Mouse (Mus musculus) ovary, adult 18-20 months (tissue): ENCODE results near the gene Hmgcll1.

Source experiments
- DNase-seq: peaks from one replicate; pipeline ENCODE4 v3.0.0; 2022; ENCODE audit warnings: low spot score, mixed read lengths

The Hmgcll1 gene

DNA sequence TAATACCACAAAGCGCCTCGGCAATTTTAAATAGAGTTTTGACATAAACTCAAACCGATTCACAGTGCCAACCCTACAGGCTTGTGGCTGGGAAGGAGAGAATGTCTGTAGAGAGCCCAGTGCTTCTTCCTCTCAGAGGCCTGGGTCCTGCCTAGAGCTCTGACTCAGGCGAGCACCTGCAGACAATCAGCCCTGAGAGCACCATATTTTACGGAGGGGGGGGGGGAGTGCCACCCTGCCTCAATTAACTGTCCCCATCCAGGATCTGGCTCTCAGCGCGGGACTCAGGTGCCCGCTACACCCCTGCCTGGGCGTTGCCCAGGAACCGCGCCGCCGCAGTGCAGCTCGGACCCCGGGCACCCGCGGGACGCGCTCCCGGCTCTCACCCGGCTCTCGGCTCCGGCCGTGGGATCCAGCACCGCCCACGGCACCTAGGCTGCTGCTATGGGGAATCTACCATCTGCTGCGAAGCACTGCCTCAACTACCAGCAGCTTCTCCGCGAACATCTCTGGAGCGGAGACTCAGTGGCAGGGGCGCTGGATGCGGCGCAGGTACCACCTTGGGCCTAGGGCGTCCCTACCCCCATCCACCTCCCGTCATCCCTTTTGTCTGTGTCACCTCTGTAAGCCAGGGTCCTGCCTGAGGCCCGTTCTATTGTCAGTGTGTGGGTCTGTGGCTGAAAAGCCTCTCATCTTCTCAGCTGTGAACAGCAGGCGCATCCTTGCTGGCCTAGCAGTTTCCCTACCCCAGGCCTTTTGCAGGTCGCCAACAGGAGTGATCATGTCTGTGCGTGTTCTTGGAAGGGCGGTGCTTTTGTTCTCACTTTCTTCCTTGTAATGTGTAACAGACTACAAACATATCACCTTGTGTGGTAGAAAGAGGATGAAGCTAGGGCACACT, at the start of gene Hmgcll1:
Gene Hmgcll1, plus strand, starts transcription at position 225 of the 901 bp plus-strand sequence.
- no peak for DNase-seq

- no peak for DNase-seq
These were observed 34.6 kb upstream of the Hmgcll1 start for GRCm38 (mm10) chr9:75980097-75980496.

DNA sequence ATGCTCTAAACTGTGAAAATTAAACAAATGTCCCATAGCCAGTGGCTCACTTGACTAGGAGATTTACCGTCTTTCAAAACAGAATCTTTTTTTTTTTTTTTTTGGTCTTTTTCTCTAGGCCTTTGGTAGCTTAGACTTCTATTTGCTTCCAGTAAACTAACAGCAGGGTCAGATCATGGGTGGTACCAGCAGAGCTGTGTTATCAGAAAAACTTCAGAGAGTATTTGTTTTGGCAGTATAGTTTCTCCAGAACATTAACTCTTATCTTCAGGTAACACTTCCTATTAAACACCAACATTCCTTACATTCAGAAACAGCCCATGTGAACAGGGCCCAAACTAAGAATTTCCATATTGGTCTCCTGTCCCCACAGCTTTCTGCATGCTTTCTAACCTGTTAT, 33.5 kb upstream of the Hmgcll1 start:
- no peak for DNase-seq

- DNase-seq = no peak
These were observed 25.2 kb upstream of the Hmgcll1 start for GRCm38 (mm10) chr9:75989491-75989890.

DNA sequence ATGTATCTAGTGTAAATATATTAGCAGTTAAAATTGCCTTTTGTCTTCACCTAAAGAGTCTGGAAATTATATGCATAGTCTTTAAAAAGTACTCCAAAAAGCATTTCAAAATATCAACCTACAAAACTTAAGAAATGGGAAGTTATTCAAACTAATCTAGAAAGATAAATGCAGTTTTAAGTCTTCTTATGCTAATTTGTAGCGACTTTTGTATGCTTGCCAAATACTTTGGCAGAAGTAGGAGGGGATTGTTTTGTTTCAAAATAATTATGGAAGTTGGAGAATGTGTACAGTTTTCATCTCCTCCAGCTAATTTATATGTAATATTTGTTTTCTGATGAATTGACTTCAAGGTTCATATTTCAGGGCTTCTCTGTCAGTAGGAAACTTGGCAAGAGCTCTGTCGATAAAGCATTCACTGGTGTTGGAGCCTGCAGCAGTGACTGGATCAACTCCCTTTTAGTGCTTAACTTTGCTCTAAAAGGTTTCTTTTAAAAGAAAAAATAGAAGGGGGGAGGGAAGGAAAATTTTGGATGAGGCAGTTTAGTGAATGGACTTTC, 15.8 kb upstream of the Hmgcll1 start:
- DNase-seq = no peak

DNA sequence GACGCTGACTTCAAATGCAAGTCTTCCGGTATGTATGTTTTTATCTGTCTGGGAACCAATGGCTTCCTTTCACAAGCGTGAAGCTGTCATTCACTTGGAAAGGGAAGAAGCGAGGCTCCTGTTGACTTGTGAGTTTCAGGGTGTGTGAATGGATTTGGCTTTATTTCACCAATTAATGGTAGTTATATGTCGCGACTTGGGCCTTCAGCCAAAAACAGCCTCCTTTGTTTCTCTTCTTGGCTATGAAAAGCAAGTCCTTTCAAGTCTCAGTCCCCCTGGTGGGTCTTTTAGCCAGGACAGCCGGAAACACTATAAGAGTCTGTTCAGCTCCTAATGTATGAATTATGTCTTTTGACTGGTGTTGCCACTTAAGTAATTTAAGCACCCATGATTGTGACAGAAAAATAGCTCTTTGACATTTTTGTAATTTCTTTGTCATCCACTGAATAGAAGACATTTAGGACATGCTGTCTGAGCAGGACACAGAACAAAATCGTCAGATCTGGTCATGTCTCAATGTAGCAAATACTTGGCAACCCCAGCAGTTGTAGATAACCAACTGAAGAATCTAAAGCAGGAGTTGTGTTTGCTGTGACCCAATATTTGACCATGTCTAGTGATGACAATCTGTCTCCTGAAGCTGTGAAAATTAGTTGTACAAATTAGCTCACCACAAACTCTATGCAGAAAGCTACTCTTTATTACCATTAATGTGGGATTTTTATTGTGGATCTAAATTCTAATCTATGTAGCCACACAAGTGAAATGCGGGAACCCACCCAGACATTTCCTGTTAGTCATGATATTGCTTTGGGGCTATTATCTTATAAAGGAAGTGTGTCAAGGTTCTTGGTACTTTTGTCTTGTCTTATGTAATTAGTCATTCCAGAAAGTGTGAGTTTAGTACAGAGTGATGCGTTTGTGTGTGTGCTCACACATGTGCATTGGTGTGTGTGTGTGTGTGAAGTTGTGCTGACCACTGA, 13.5 kb upstream of the Hmgcll1 start:
- DNase-seq = no peak

DNA sequence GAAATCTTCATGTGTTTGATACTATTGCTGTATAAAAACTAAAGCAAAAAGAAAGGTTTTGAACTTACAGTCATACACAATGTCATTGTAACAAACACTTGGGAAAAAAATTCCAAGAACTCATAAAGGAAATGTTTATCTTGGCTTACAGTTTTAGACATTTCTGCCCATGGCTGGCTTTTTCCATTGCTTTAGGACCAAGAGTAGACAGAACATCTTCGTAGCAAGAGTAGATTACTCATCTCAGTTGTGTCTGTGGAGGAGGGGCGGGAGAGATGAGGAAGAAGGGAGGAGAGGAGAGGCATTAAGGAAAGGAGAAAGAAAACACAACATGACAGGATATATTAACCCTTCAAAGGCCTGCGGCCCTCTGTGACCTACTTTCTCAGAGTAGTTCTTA, 11.6 kb upstream of the Hmgcll1 start:
- DNase-seq = no peak

DNA sequence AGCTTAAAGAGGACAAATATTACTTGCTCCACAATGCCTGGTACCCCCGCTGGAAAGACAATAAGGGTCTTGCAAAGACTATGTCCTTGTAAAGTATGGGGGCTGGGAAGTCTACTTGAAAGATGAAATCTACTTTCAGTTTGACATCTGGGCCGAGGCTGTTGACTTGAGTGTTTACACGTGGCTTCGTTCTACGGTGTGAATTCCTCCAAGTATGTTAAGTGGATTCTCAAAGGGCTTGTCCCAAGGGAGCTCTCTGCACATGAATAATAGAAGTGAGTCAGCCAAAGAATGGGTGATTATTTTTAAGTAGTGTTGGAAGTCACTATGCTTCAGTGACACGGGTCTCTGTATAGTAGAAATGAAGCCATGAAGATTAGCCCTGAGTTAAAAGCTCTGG, 11.0 kb upstream of the Hmgcll1 start:
- DNase-seq = no peak

DNA sequence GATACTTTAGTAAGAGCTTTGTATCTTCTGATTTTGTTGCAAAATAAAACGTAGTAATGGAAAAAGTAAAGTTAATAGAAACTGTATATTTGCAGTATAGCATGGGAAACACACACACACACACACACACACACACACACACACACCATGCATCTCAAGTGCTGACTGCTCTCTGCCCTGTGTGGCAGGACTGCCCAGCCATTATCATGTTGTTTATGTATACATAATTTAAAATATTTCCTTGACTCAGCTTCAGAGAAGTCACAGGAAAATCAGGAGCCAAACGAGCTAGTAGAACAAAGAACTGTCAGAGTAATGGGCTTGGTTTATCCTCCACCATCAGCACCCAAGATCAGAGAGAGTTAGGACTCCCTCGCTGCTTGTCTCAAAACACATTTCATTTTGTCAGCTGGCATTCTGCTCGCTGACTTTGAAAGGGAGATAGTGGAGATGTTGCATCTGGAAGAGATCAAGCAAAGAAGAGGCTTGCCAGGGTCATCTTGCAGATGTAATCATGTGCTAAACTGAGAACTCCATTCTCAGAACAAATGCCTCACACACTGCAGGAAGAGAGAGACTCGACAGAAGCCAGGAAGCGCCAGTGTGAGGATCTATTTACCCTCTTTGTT, 7.2 kb upstream of the Hmgcll1 start:
- DNase-seq = no peak

DNA sequence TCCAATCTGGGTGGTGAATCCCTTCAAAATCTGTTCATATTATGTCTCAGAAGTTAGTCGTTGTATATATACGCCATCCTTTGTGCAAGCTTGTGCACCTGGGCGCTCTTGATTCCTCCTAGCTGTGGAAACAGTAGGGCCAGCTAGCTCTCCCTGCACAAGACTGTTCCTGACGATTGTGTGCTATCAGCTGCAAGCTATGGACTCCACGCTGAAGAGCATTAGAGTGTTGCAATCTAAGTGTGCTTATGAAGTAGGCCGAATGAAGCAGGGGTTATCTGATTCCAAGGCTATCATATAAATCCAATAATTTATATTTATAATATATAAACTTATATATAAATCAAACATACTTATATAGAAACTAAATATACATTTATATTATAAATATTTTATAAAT, 866 bp upstream of the Hmgcll1 start:
- DNase-seq = no peak

- DNase-seq = no peak
These were observed 1.3 kb downstream of the Hmgcll1 start for GRCm38 (mm10) chr9:76015971-76016370.

GRCm38 (mm10) chr9:76016506-76016905, 1.9 kb downstream of the Hmgcll1 start:
- no peak for DNase-seq

GRCm38 (mm10) chr9:76023551-76023973, 8.9 kb downstream of the Hmgcll1 start:
- DNase-seq = no peak

DNA sequence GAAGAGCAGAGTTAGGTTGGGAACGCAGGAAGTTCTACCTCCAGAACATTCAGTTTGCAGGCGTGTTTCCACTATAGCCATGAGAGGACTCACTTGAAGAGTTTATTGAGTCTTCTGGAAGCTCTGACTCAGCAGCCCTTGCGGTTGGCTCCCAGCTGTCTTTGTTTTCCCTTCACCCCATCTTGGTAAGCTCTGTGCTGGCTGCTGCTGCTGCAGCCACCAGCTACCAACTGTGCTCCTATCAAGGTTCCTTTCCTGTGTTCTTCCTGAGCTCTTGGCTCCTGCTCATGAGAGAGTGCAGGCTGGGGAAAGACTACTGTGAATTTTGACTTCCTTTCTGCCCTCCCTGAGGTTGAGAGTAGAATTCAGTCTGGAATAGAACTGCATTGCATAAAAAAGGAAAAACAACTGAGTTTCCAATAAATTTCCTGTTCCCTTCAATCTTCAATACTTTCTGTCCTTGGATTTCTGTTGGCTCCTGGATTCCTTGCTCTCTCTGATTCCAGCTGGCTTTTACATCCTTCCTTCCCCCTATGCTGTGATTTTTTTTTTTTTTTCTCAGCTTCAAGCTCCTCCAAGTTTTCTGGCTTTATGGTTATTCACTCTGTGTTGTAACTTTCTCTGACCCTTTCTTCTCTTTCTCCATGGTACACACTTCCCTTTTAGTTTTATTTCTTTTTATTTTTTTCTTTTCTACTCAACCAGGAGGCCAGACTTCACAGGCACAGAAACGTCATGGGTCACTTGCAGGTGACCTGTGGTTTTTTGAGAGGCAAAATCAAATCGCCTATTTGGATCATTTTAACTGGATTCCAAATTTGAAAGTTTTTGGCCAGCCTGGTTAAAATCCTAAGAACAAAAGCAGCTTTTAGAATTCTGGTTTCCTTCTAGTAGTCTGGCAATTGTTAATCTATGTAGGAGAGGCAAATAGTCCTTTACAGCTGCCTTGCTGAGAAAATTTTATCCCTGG, 9.9 kb downstream of the Hmgcll1 start:
- DNase-seq = no peak

GRCm38 (mm10) chr9:76029471-76030199, 15.0 kb downstream of the Hmgcll1 start:
- DNase-seq = no peak

DNA sequence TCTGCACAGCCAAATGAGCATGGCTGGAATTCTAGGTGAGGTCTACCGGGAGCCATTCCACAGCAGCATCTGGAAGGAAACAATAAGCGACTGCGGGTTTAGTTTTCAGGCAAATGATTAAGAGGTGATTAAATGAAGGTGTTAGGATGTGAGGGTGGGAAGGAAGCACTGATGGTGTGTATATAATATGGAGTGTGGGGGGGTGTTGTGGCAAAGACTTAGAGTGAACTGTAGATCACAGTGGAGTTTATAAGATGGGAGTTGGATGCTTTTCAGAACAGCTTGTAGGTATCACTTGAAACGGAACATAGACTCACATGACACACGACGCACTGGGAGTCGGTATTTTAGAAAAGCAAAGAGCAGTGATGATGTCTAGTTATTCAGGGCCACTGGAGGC, 20.4 kb downstream of the Hmgcll1 start:
- DNase-seq = no peak

GRCm38 (mm10) chr9:76038327-76039103, 23.9 kb downstream of the Hmgcll1 start:
- DNase-seq = no peak

DNA sequence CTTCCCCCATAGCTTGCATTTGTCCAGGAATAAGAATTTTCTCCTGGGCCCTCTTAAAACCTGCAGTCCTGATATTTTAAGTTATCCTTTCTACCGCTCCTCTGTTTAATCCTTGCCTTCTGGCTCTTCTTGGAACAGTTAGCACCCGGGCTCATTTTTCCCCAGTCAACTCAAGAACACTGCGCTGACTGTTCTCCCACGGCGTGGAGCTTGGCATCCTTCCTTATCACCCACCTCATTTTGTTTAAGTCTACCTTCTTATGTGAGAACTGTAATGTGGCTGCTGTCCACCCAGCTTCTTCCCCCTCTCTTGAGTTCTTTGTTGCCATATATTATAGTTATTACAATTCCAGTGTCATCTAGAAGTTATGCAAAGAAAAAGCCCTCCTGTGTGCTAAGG, 25.1 kb downstream of the Hmgcll1 start:
- DNase-seq = no peak

DNA sequence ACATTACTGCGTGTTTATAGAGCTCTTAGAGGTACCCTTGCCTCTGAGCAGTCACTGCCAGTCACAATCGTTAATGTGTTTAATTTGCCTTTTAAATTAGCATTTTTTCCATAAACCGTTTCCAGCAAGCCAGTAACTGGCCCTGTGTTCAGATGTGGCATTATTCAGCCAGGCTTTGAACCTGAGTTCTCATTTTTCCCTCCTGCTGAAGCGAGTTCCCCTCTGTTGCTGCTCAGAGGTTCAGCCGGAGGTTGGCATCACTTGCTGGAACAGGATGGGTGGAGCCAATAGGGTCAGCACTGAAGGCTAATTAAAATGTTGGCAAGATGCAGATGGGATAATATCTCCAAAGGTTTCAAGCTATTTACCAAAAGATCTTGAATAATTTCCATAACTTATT, 28.7 kb downstream of the Hmgcll1 start:
- no peak for DNase-seq
